Mouse (Mus musculus) embryo, embryonic 9.5 days (tissue): ENCODE measurements at regions not wholly inside any gene's neighbourhood (a gene's known extent, or its start where the extent isn't known, plus 50 kb on each side); places are given as distances from the start of the nearest gene placed in this dataset.

Experiments used
- DNase-seq: peaks from one replicate; pipeline ENCODE4 v3.0.0-alpha.2; 2017; ENCODE audit errors: extremely low spot score

GRCm38 (mm10) chr10:21446641-21447040, 69.5 kb downstream of the Aldh8a1 start:
- DNase-seq, result no peak

DNA sequence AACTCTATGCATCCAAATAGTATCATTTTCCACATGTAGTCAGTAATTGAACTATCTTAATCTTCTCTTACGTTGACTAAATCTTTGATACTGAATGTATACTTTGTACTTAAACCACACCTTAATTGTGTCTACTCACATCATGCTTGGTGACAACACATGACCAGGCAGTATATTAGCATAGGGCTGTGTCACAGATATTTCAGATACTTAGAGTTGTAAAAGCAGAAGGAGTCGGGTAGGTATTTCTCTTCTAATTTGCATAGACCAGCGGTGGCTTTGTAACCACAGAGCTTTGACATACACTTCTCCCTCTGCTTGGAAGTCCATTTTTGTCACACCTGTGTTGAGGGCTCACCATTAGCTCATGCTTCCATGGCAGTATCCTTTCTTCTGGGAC, 71.0 kb downstream of the Aldh8a1 start:
- no peak for DNase-seq

- DNase-seq, result no peak
Measured at GRCm38 (mm10) chr10:21448942-21449341, 71.9 kb downstream of the Aldh8a1 start.

GRCm38 (mm10) chr10:21452611-21453010, 75.5 kb downstream of the Aldh8a1 start:
- DNase-seq, result no peak

- no peak for DNase-seq
Measured at GRCm38 (mm10) chr10:21453527-21453926, 76.4 kb downstream of the Aldh8a1 start.

DNA sequence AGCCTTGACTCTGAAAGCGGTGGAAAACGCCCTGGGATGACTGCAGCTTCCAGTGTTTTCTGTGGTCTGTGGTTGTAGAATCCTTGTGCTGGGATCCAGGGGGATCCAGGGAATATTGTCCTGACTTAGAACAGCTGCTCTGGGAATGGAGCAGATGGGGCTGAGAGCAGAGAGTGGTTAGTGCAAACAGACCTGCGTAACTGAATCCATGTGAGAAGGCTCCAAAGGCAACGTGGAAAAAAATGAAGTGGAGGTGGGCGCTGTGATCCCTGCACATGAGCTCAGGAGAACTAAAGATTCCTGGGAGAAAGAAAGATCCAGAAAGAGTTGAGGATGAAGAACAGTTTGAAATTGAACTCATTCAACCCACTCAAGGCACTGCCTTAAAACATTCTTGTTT, 77.1 kb downstream of the Aldh8a1 start:
- no peak for DNase-seq

- no peak for DNase-seq
Measured at GRCm38 (mm10) chr10:21454757-21455156, 77.7 kb downstream of the Aldh8a1 start.

GRCm38 (mm10) chr10:21455863-21456262, 78.8 kb downstream of the Aldh8a1 start:
- DNase-seq, result no peak

- no peak for DNase-seq
Measured at GRCm38 (mm10) chr10:21456359-21456758, 79.3 kb downstream of the Aldh8a1 start.

GRCm38 (mm10) chr10:21456991-21457390, 79.9 kb downstream of the Aldh8a1 start:
- no peak for DNase-seq

GRCm38 (mm10) chr10:21458608-21459007, 81.5 kb downstream of the Aldh8a1 start:
- DNase-seq, result no peak

GRCm38 (mm10) chr10:21460062-21460461, 83.0 kb downstream of the Aldh8a1 start:
- no peak for DNase-seq

GRCm38 (mm10) chr10:21462915-21463314, 85.8 kb downstream of the Aldh8a1 start:
- DNase-seq, result no peak

- DNase-seq, result peak; percentile 85
Measured at GRCm38 (mm10) chr10:21465362-21465761, 88.3 kb downstream of the Aldh8a1 start.

GRCm38 (mm10) chr10:21465806-21466377, 88.8 kb downstream of the Aldh8a1 start:
- no peak for DNase-seq

DNA sequence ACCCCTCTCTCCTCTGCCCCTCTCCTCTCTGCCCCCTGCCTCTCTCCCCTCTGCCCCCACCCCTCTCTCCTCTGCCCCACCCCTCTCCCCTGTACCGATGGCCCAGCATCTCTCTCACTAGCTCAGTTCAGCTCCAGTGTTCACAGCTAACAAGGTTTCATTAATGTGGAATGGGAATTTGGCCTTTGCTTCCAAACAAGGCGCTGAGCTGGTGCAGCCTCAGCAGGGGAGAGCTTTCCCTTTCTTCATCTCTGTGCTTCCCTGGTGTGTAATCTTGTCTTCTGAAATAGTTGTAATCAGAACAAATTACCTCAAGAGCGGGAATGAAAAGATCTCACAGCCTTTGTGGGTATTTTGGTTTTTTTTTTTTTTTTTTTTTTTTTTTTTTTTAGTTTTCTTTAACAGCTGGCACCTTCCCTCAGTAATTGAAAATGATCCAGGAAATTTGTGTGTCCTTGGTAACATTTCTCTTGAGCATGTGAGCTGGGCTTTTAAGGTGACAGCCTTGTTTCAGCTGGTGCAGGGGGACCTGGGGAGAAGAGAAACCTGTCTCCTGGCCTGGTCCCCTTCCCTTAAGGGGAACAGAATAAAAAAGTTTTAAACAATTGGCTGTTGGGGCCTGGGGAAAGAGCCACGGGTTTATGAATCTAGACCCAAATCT, 90.5 kb downstream of the Aldh8a1 start:
- DNase-seq, result no peak

GRCm38 (mm10) chr10:21468421-21468820, 91.3 kb downstream of the Aldh8a1 start:
- DNase-seq, result no peak

GRCm38 (mm10) chr10:21469961-21470360, 92.9 kb downstream of the Aldh8a1 start:
- DNase-seq, result no peak

GRCm38 (mm10) chr10:21470589-21470988, 93.5 kb downstream of the Aldh8a1 start:
- DNase-seq, result no peak

DNA sequence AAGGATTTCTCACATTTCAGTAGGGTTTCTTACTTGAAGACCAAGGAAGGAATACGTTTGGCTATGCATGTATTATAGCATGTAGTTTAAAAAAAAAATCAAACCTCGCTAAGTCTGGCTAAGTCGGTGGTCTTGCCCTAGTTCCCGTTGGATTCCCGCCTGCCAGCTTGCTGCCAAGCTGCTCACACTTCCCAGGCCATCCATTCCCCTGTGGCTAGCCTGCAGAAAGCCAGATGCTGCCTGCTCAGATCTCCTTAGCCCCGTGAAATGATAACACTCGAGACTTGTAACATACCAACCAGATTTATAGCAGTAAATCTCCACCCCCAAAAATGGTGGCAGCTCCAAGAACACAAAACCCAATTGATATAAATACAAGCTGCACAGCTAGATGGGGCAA, 97.2 kb downstream of the Aldh8a1 start:
- DNase-seq, result no peak

- no peak for DNase-seq
Measured at GRCm38 (mm10) chr10:21478004-21478403, 100.9 kb downstream of the Aldh8a1 start.

DNA sequence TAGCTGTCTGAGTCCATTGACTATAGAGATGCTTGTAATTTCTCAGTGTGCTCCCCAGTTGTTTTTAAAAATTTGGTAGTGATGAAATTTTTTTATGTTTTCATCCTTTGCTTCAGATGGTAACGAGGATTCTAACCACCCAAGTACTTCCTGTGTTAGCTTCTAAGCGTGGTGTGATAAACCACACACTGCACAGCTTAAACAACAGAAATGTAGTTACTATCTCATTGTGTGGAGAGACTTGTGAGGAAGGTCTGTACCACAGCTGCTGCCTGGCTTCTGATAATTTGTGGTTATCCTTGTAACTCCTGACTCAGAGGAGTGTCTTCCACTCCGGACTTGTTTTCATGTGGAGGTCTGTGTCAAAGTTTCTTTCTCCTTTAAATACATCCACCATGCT, 102.3 kb downstream of the Aldh8a1 start:
- no peak for DNase-seq

DNA sequence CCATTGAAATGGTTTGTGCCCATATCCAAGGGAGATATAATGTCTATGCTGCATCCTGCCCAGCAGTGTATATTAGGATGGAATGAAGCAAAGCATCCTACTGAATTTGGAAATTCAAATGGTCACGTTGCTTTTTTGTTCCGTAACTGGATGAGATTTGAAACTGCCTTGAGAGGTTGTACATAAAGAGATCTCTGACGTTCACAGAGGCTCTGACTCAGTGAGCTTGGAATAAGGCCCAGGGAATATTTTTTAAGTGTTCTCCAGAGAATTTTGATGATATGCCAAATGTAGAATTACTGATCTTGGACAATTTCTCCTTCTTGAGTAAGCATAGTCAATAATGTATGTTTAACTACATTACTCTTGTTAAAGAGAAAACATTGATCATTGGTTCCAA, 104.2 kb downstream of the Aldh8a1 start:
- no peak for DNase-seq

DNA sequence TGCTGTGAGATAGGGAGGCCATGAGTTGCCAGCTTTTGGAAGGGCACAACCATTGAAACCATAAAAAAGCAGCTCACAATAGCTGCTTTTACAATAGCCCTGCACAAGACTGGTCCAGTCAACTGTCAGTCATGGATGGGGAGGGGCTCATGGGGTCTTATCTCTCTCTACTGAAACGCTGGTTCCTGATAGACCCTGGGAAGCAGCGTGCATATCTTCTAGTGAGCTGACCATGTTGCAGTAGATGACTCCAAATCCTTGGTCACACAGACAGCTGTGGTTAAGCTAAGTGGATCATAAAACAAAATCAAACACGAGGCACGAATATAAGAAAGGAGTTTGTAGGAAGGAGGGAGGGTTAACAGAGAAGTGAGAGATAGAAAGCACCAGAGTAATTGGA, 105.0 kb downstream of the Aldh8a1 start:
- no peak for DNase-seq
